Mouse (Mus musculus) lung, adult 2 months (tissue): ENCODE measurements around the gene Zfyve16.

Experiments used
- CTCF ChIP-seq: fragments of 200-500 bp; IDR thresholded peaks from 2 replicates; pipeline ENCODE4 v1.5.1; 2011; ENCODE audit warnings: mild to moderate bottlenecking, low read length, control low read depth; ENCODE audit not compliant: insufficient read depth
- POLR2A ChIP-seq: fragments of 200-500 bp; IDR thresholded peaks from 2 replicates; pipeline ENCODE4 v1.6.1; 2011; ENCODE audit warnings: low read depth, mild to moderate bottlenecking, control low read depth, low read length, borderline replicate concordance; ENCODE audit errors: extremely low read depth

GRCm38 (mm10) chr13:92467891-92468290 is 62.8 kb downstream of the Zfyve16 start:
- no peak for TF ChIP-seq CTCF
- TF ChIP-seq POLR2A: no peak
